Mouse (Mus musculus) ES-E14 (cell line): Measurements from ENCODE around the gene Nf1. TPM values are rescaled to one million over a fixed set of nuclear protein-coding genes. Genes with fewer than 3 reads are reported as not detected.
A peak's percentile ranks its signal among the peaks of the same experiment; 100 is the strongest.

Experiments used
- DNase-seq: peaks from one replicate; pipeline ENCODE4 v3.0.0-alpha.2; 2013; ENCODE audit warnings: low read depth, low spot score
- H3K27ac ChIP-seq: 2 replicates; pipeline ENCODE4 v1.5.1; 2012; ENCODE audit warnings: low read depth, mild to moderate bottlenecking, low read length, moderate library complexity, mixed read lengths; ENCODE audit not compliant: poor library complexity, insufficient read depth, severe bottlenecking
- H3K36me3 ChIP-seq: 2 replicates; pipeline ENCODE4 v1.6.1; 2012; ENCODE audit warnings: mild to moderate bottlenecking, low read length, moderate library complexity, mixed read lengths; ENCODE audit not compliant: control insufficient read depth, poor library complexity, insufficient read depth, severe bottlenecking
- H3K4me1 ChIP-seq, 2 experiments: fragments of 150-350 bp in 1 of 2; sonication (generic) in 1 of 2; 2 replicates each; pipeline ENCODE4 v1.6.1; 2012; ENCODE audit warnings: low read length in 2 of 2, mild to moderate bottlenecking in 1 of 2, mixed read lengths in 1 of 2; ENCODE audit not compliant: control insufficient read depth in 2 of 2, insufficient read depth in 2 of 2, poor library complexity in 1 of 2
- H3K4me3 ChIP-seq, 2 experiments: fragments of 150-350 bp in 1 of 2; sonication (generic) in 1 of 2; 2 replicates each; pipeline ENCODE4 v1.5.1; 2012; ENCODE audit warnings: low read length in 2 of 2, low read depth in 1 of 2, mild to moderate bottlenecking in 1 of 2, mixed read lengths in 1 of 2; ENCODE audit not compliant: insufficient read depth in 1 of 2, poor library complexity in 1 of 2, severe bottlenecking in 1 of 2
- H3K9ac ChIP-seq: 2 replicates; pipeline ENCODE4 v1.6.1; 2012; ENCODE audit warnings: low read depth, mild to moderate bottlenecking, low read length, mixed read lengths; ENCODE audit not compliant: poor library complexity, insufficient read depth, severe bottlenecking
- H3K9me3 ChIP-seq: fragments of 150-350 bp; sonication (generic); 2 replicates; pipeline ENCODE4 v1.6.1; 2012; ENCODE audit warnings: low read depth, mild to moderate bottlenecking, low read length; ENCODE audit not compliant: control insufficient read depth, insufficient read depth
- CHD2 ChIP-seq: IDR thresholded peaks from 2 replicates; pipeline ENCODE4 v1.6.1; 2014; ENCODE audit warnings: mild to moderate bottlenecking, low read depth, low read length, inconsistent platforms
- HCFC1 ChIP-seq: IDR thresholded peaks from 2 replicates; pipeline ENCODE4 v1.6.1; 2012; ENCODE audit warnings: low read length, inconsistent platforms, borderline replicate concordance; ENCODE audit not compliant: insufficient read depth
- MAFK ChIP-seq: IDR thresholded peaks from 2 replicates; pipeline ENCODE4 v1.6.1; 2014; ENCODE audit warnings: mild to moderate bottlenecking, low read depth, low read length, inconsistent platforms; ENCODE audit not compliant: insufficient read depth
- ZC3H11A ChIP-seq: IDR thresholded peaks from 2 replicates; pipeline ENCODE4 v1.6.1; 2012; ENCODE audit warnings: low read depth, mild to moderate bottlenecking, inconsistent platforms, low read length, borderline replicate concordance
- ZNF384 ChIP-seq: IDR thresholded peaks from 2 replicates; pipeline ENCODE4 v1.6.1; 2012; ENCODE audit warnings: low read depth, low read length, inconsistent platforms
- in situ Hi-C, 2 experiments: fragments of 600-800 bp; cut with MboI; formaldehyde crosslinking; loops; one replicate each; pipeline ENCODE4 v1.15.1; 2025; ENCODE audit warnings: low sequenced_read_pairs in 2 of 2, inconsistent platforms in 1 of 2; ENCODE audit not compliant: unreplicated experiment in 2 of 2
- total RNA-seq: library from RNA; depleted of rRNA; stranded (reverse); fragments of 300-350 nt; gene quantifications from 2 replicates; pipeline ENCODE4 v1.2.3, GENCODE M21; 2012

The Nf1 gene
- total RNA-seq, 1 experiment: 15.3 TPM

- no peak overlapping the region for H3K4me3 ChIP-seq
- DNase-seq: no peak
- H3K9ac ChIP-seq: no peak overlapping the region
- no peaks in the 10 kb centered on the region for H3K9me3 ChIP-seq
- H3K36me3 ChIP-seq: no peaks in the 10 kb centered on the region; the same call in 1 of the 2 replicates
- no peak overlapping the region for H3K27ac ChIP-seq
- TF ChIP-seq ZNF384 (no peak), ZC3H11A (no peak), HCFC1 (no peak)
- H3K4me1 ChIP-seq: peaks cover 2 to 18% of the 10 kb centered on the region in 2 experiments; a peak in 2 of 4 replicates
- in situ Hi-C loops: no loop called here
Measured at GRCm38 (mm10) chr11:79617991-79618390, 278.5 kb downstream of the Nf1 start.

- Histone ChIP-seq H3K9me3 (no peaks in the 10 kb centered on the region), H3K36me3 (no peaks in the 10 kb centered on the region; the same call in 1 of the 2 replicates), H3K27ac (no peak overlapping the region), H3K4me3 (no peak overlapping the region), H3K9ac (no peak overlapping the region), H3K4me1 (peaks cover 0 to 3% of the 10 kb centered on the region in 2 experiments; a peak in 1 of 4 replicates)
- no peak for DNase-seq
- in situ Hi-C loops: loop anchor here in 1 of 2 experiments (5.0 kb wide), 1 partner anchor 64 kb away; no protein-coding TSS in a partner anchor
- TF ChIP-seq ZC3H11A (no peak), HCFC1 (no peak), MAFK (no peak), CHD2 (no peak)
Measured at GRCm38 (mm10) chr11:79623029-79623428, 283.5 kb downstream of the Nf1 start.

- in situ Hi-C loops: loop anchor here in 1 of 2 experiments (5.0 kb wide), 1 partner anchor 62 kb away; no protein-coding TSS in a partner anchor
- H3K36me3 ChIP-seq: no peaks in the 10 kb centered on the region; the same call in 1 of the 2 replicates
- peaks cover 0 to 6% of the 10 kb centered on the region in 2 experiments; a peak in 1 of 4 replicates for H3K4me1 ChIP-seq
- H3K9me3 ChIP-seq: no peaks in the 10 kb centered on the region
- DNase-seq: no peak
- H3K27ac ChIP-seq: no peak overlapping the region
- TF ChIP-seq HCFC1 (no peak), CHD2 (no peak), MAFK (no peak), ZC3H11A (peak; percentile 53; the same call in 1 of the 2 replicates)
- H3K4me3 ChIP-seq: no peak overlapping the region
- H3K9ac ChIP-seq: no peak overlapping the region
Measured at GRCm38 (mm10) chr11:79624801-79625302, 285.4 kb downstream of the Nf1 start.

GRCm38 (mm10) chr11:79628716-79629115 lies 289.2 kb downstream of the Nf1 start:
- Histone ChIP-seq H3K4me1 (peaks cover 0 to 11% of the 10 kb centered on the region in 2 experiments; a peak in 1 of 4 replicates), H3K4me3 (no peak overlapping the region), H3K9me3 (no peaks in the 10 kb centered on the region), H3K27ac (no peak overlapping the region), H3K9ac (no peak overlapping the region), H3K36me3 (no peaks in the 10 kb centered on the region)
- TF ChIP-seq ZC3H11A (peak; percentile 47), MAFK (no peak)
- no peak for DNase-seq
- in situ Hi-C loops: no loop called here

- Histone ChIP-seq H3K4me3 (no peak overlapping the region), H3K9me3 (no peaks in the 10 kb centered on the region), H3K27ac (no peak overlapping the region), H3K4me1 (peaks cover 0 to 18% of the 10 kb centered on the region in 2 experiments; a peak in 2 of 4 replicates), H3K36me3 (no peaks in the 10 kb centered on the region; the same call in 1 of the 2 replicates), H3K9ac (no peak overlapping the region)
- in situ Hi-C loops: no loop called here
- TF ChIP-seq ZNF384 (no peak), MAFK (no peak), HCFC1 (no peak), ZC3H11A (no peak), CHD2 (no peak)
- no peak for DNase-seq
Measured at GRCm38 (mm10) chr11:79629752-79630374, 290.4 kb downstream of the Nf1 start.
